Mouse (Mus musculus): ENCODE measurements around the gene N4bp2.
"Not testable (repeated sequence)": the region's sequence is repeated elsewhere in the genome, so short reads cannot be mapped to it uniquely, and the experiment has no call there.

The N4bp2 gene

GRCm38 (mm10) chr5:65763088-65763915 is at the start of gene N4bp2:
TSS of gene N4bp2 (plus strand) at chr5:65763521.
- DNase-seq: peak; percentile 98

GRCm38 (mm10) chr5:65715084-65715483 is 48.2 kb upstream of the N4bp2 start:
- DNase-seq: no peak

GRCm38 (mm10) chr5:65717063-65717902 is 46.0 kb upstream of the N4bp2 start:
- peak; percentile 88 for DNase-seq

GRCm38 (mm10) chr5:65717903-65718211 is 45.5 kb upstream of the N4bp2 start:
- not testable (repeated sequence) for DNase-seq

GRCm38 (mm10) chr5:65718368-65718767 is 45.0 kb upstream of the N4bp2 start:
- DNase-seq: no peak

- DNase-seq: peak; percentile 99
Measured at GRCm38 (mm10) chr5:65724311-65725054, 38.8 kb upstream of the N4bp2 start.

GRCm38 (mm10) chr5:65731173-65732007 is 31.9 kb upstream of the N4bp2 start:
- DNase-seq: peak; percentile 98

GRCm38 (mm10) chr5:65735601-65736000 is 27.7 kb upstream of the N4bp2 start:
- DNase-seq: no peak

GRCm38 (mm10) chr5:65739366-65739765 is 24.0 kb upstream of the N4bp2 start:
- DNase-seq: no peak

- DNase-seq: no peak
Measured at GRCm38 (mm10) chr5:65746908-65747307, 16.4 kb upstream of the N4bp2 start.

- DNase-seq: no peak
Measured at GRCm38 (mm10) chr5:65748386-65748785, 14.9 kb upstream of the N4bp2 start.

- DNase-seq: no peak
Measured at GRCm38 (mm10) chr5:65748880-65749279, 14.4 kb upstream of the N4bp2 start.

- DNase-seq: no peak
Measured at GRCm38 (mm10) chr5:65752021-65752420, 11.3 kb upstream of the N4bp2 start.

GRCm38 (mm10) chr5:65755859-65756258 is 7.5 kb upstream of the N4bp2 start:
- DNase-seq: peak; percentile 92

- no peak for DNase-seq
Measured at GRCm38 (mm10) chr5:65757110-65757509, 6.2 kb upstream of the N4bp2 start.

GRCm38 (mm10) chr5:65760041-65760440 is 3.3 kb upstream of the N4bp2 start:
- peak; percentile 67 for DNase-seq

GRCm38 (mm10) chr5:65760599-65760998 is 2.7 kb upstream of the N4bp2 start:
- peak; percentile 70 for DNase-seq

GRCm38 (mm10) chr5:65761020-65761419 is 2.3 kb upstream of the N4bp2 start:
- DNase-seq: no peak

GRCm38 (mm10) chr5:65761921-65762320 is 1.4 kb upstream of the N4bp2 start:
- peak; percentile 5 for DNase-seq

GRCm38 (mm10) chr5:65762686-65763085 is 635 bp upstream of the N4bp2 start:
- DNase-seq: no peak

GRCm38 (mm10) chr5:65763916-65764785 is 830 bp downstream of the N4bp2 start:
- DNase-seq: peak; percentile 99
